Mouse (Mus musculus) embryonic facial prominence, embryonic 12.5 days (tissue): Measurements from ENCODE around the gene Zfp644. TPM values are rescaled to one million over a fixed set of nuclear protein-coding genes. Genes with fewer than 3 reads are reported as not detected.
"Not testable (repeated sequence)": the region's sequence is repeated elsewhere in the genome, so short reads cannot be mapped to it uniquely, and the experiment has no call there.

ENCODE experiments used
- ATAC-seq: fragments of 200-750 bp; cut with Nextera tagmentation; 2 replicates; pipeline ENCODE4 v1.8.0; 2017; ENCODE audit not compliant: insufficient number of reproducible peaks, insufficient read depth, low FRiP score, low TSS enrichment
- H3K27ac ChIP-seq: fragments of 300-500 bp; sonication (generic); 2 replicates; pipeline ENCODE4 v1.5.1; 2016; ENCODE audit warnings: mild to moderate bottlenecking
- H3K27me3 ChIP-seq: fragments of 300-500 bp; sonication (generic); 2 replicates; pipeline ENCODE4 v1.6.1; 2016; ENCODE audit warnings: mild to moderate bottlenecking, moderate library complexity
- H3K36me3 ChIP-seq: fragments of 300-500 bp; sonication (generic); 2 replicates; pipeline ENCODE4 v1.6.1; 2016; ENCODE audit warnings: mild to moderate bottlenecking
- H3K4me1 ChIP-seq: fragments of 300-500 bp; sonication (generic); 2 replicates; pipeline ENCODE4 v1.6.1; 2016
- H3K4me2 ChIP-seq: fragments of 300-500 bp; sonication (generic); replicated peaks from 2 replicates; pipeline ENCODE4 v1.6.1; 2016; ENCODE audit warnings: mild to moderate bottlenecking, moderate library complexity
- H3K4me3 ChIP-seq: fragments of 300-500 bp; sonication (generic); 2 replicates; pipeline ENCODE4 v1.5.1; 2016; ENCODE audit warnings: mild to moderate bottlenecking
- H3K9ac ChIP-seq: fragments of 300-500 bp; sonication (generic); 2 replicates; pipeline ENCODE4 v1.6.1; 2016; ENCODE audit warnings: mild to moderate bottlenecking, moderate library complexity
- H3K9me3 ChIP-seq: fragments of 300-500 bp; sonication (generic); 2 replicates; pipeline ENCODE4 v1.6.1; 2016; ENCODE audit warnings: mild to moderate bottlenecking, moderate library complexity
- WGBS: fragments of 180-500 bp; shearing (Covaris S2); methylation state at CpG from one replicate; pipeline ENCODE4 v1.1.7; 2016; 5-methylcytosine and 5-hydroxymethylcytosine counted together
- polyA plus RNA-seq: library from polyadenylated mRNA; unstranded; fragments of >200 nt; fragmentation: Nextera tagmentation; extraction: Ambion mirVana; gene quantifications from 2 replicates; pipeline ENCODE4 v1.2.1, GENCODE M21; 2016

Zfp644 gene
- polyA plus RNA-seq, 1 experiment from 2014 or later: 86.2 TPM

GRCm38 (mm10) chr5:106695681-106696395, 1.2 kb downstream of the Zfp644 start:
- H3K36me3 ChIP-seq: peaks cover 4% of the 10 kb centered on the region; the same call in 1 of the 2 replicates
- peak overlapping the region; percentile 94 for H3K9ac ChIP-seq
- 1% methylated on average over 55 of the region's 63 CpGs for WGBS
- H3K27me3 ChIP-seq: no peaks in the 10 kb centered on the region
- H3K4me1 ChIP-seq: peaks cover 14% of the 10 kb centered on the region
- peak overlapping the region; percentile 78 for H3K4me3 ChIP-seq
- peak overlapping the region; percentile 62 for H3K4me2 ChIP-seq
- H3K27ac ChIP-seq: peak overlapping the region; percentile 100
- H3K9me3 ChIP-seq: no peaks in the 10 kb centered on the region
- ATAC-seq: peak; percentile 88

GRCm38 (mm10) chr5:106695141-106695540, 1.9 kb downstream of the Zfp644 start:
- H3K27me3 ChIP-seq: no peaks in the 10 kb centered on the region
- H3K36me3 ChIP-seq: peaks cover 7% of the 10 kb centered on the region; the same call in 1 of the 2 replicates
- H3K4me2 ChIP-seq: peak overlapping the region; percentile 62
- no peaks in the 10 kb centered on the region for H3K9me3 ChIP-seq
- WGBS: 40% methylated on average over 9 of the region's 9 CpGs
- H3K27ac ChIP-seq: peak overlapping the region; percentile 100
- H3K9ac ChIP-seq: peak overlapping the region; percentile 94
- H3K4me3 ChIP-seq: peak overlapping the region; percentile 78
- peaks cover 14% of the 10 kb centered on the region for H3K4me1 ChIP-seq
- no peak for ATAC-seq

GRCm38 (mm10) chr5:106694683-106695082, 2.4 kb downstream of the Zfp644 start:
- Histone ChIP-seq H3K27me3 (no peaks in the 10 kb centered on the region), H3K9ac (peak overlapping the region; percentile 94; the same call in 1 of the 2 replicates), H3K4me3 (peak overlapping the region; percentile 78), H3K9me3 (no peaks in the 10 kb centered on the region), H3K27ac (no peak overlapping the region), H3K36me3 (peaks cover 7% of the 10 kb centered on the region; the same call in 1 of the 2 replicates), H3K4me1 (peaks cover 14% of the 10 kb centered on the region), H3K4me2 (peak overlapping the region; percentile 62)
- ATAC-seq: no peak
- 100% methylated on average over 1 of the region's 1 CpGs for WGBS

GRCm38 (mm10) chr5:106693034-106693433, 4.1 kb downstream of the Zfp644 start:
- ATAC-seq: no peak
- no peak overlapping the region for H3K4me2 ChIP-seq
- no peak overlapping the region for H3K27ac ChIP-seq
- H3K9me3 ChIP-seq: no peaks in the 10 kb centered on the region
- H3K4me3 ChIP-seq: no peak overlapping the region
- H3K27me3 ChIP-seq: no peaks in the 10 kb centered on the region
- no peak overlapping the region; the same call in 1 of the 2 replicates for H3K9ac ChIP-seq
- WGBS: 86% methylated on average over 4 of the region's 4 CpGs
- H3K4me1 ChIP-seq: peaks cover 14% of the 10 kb centered on the region
- H3K36me3 ChIP-seq: peaks cover 10% of the 10 kb centered on the region; the same call in 1 of the 2 replicates

GRCm38 (mm10) chr5:106680636-106681458, 16.2 kb downstream of the Zfp644 start:
- no peak overlapping the region for H3K9ac ChIP-seq
- no peak overlapping the region for H3K27ac ChIP-seq
- peaks cover 2% of the 10 kb centered on the region; the same call in 1 of the 2 replicates for H3K36me3 ChIP-seq
- H3K4me3 ChIP-seq: no peak overlapping the region
- H3K4me2 ChIP-seq: no peak overlapping the region
- ATAC-seq: no peak
- no peaks in the 10 kb centered on the region for H3K4me1 ChIP-seq
- H3K9me3 ChIP-seq: no peaks in the 10 kb centered on the region
- H3K27me3 ChIP-seq: no peaks in the 10 kb centered on the region
- 92% methylated on average over 6 of the region's 6 CpGs for WGBS

GRCm38 (mm10) chr5:106679659-106680058, 17.4 kb downstream of the Zfp644 start:
- no peak for ATAC-seq
- no peak overlapping the region for H3K4me2 ChIP-seq
- no peak overlapping the region for H3K9ac ChIP-seq
- 100% methylated on average over 1 of the region's 1 CpGs for WGBS
- no peaks in the 10 kb centered on the region for H3K9me3 ChIP-seq
- no peaks in the 10 kb centered on the region for H3K27me3 ChIP-seq
- no peak overlapping the region for H3K4me3 ChIP-seq
- no peak overlapping the region for H3K27ac ChIP-seq
- peaks cover 2% of the 10 kb centered on the region; the same call in 1 of the 2 replicates for H3K36me3 ChIP-seq
- H3K4me1 ChIP-seq: no peaks in the 10 kb centered on the region

GRCm38 (mm10) chr5:106678823-106679222, 18.3 kb downstream of the Zfp644 start:
- WGBS: 67% methylated on average over 1 of the region's 1 CpGs
- not testable (repeated sequence) for H3K27ac ChIP-seq, H3K9me3 ChIP-seq, ATAC-seq, H3K36me3 ChIP-seq, H3K4me1 ChIP-seq, H3K27me3 ChIP-seq, H3K4me3 ChIP-seq, H3K4me2 ChIP-seq, H3K9ac ChIP-seq

GRCm38 (mm10) chr5:106676784-106677183, 20.3 kb downstream of the Zfp644 start:
- no peak overlapping the region for H3K27ac ChIP-seq
- H3K4me1 ChIP-seq: no peaks in the 10 kb centered on the region
- no peak overlapping the region for H3K4me2 ChIP-seq
- 90% methylated on average over 9 of the region's 9 CpGs for WGBS
- no peak overlapping the region for H3K9ac ChIP-seq
- H3K36me3 ChIP-seq: peaks cover 2% of the 10 kb centered on the region; the same call in 1 of the 2 replicates
- no peaks in the 10 kb centered on the region for H3K9me3 ChIP-seq
- no peak for ATAC-seq
- no peaks in the 10 kb centered on the region for H3K27me3 ChIP-seq
- no peak overlapping the region for H3K4me3 ChIP-seq

GRCm38 (mm10) chr5:106672597-106672996, 24.5 kb downstream of the Zfp644 start:
- Histone ChIP-seq H3K36me3 (peaks cover 9% of the 10 kb centered on the region; the same call in 1 of the 2 replicates), H3K9ac (no peak overlapping the region), H3K4me3 (no peak overlapping the region), H3K9me3 (no peaks in the 10 kb centered on the region), H3K4me2 (no peak overlapping the region), H3K4me1 (no peaks in the 10 kb centered on the region), H3K27me3 (no peaks in the 10 kb centered on the region), H3K27ac (no peak overlapping the region)
- ATAC-seq: no peak

- Histone ChIP-seq H3K4me3 (no peak overlapping the region), H3K27ac (no peak overlapping the region), H3K4me2 (no peak overlapping the region), H3K4me1 (no peaks in the 10 kb centered on the region), H3K9me3 (no peaks in the 10 kb centered on the region), H3K36me3 (peaks cover 9% of the 10 kb centered on the region; the same call in 1 of the 2 replicates), H3K9ac (no peak overlapping the region), H3K27me3 (no peaks in the 10 kb centered on the region)
- WGBS: 83% methylated on average over 3 of the region's 3 CpGs
- ATAC-seq: no peak
These were observed 25.2 kb downstream of the Zfp644 start for GRCm38 (mm10) chr5:106671893-106672292.

- Histone ChIP-seq H3K27ac (no peak overlapping the region), H3K4me2 (no peak overlapping the region), H3K4me3 (no peak overlapping the region), H3K27me3 (no peaks in the 10 kb centered on the region), H3K9me3 (no peaks in the 10 kb centered on the region), H3K4me1 (no peaks in the 10 kb centered on the region), H3K9ac (no peak overlapping the region), H3K36me3 (peaks cover 12% of the 10 kb centered on the region)
- WGBS: 93% methylated on average over 4 of the region's 4 CpGs
- no peak for ATAC-seq
These were observed 32.2 kb downstream of the Zfp644 start for GRCm38 (mm10) chr5:106664910-106665309.

- no peaks in the 10 kb centered on the region for H3K9me3 ChIP-seq
- H3K4me2 ChIP-seq: no peak overlapping the region
- 40% methylated on average over 1 of the region's 1 CpGs for WGBS
- no peak overlapping the region for H3K4me3 ChIP-seq
- no peak overlapping the region for H3K27ac ChIP-seq
- no peaks in the 10 kb centered on the region for H3K4me1 ChIP-seq
- no peak overlapping the region for H3K9ac ChIP-seq
- H3K27me3 ChIP-seq: no peaks in the 10 kb centered on the region
- ATAC-seq: no peak
- H3K36me3 ChIP-seq: peaks cover 8% of the 10 kb centered on the region
These were observed 36.2 kb downstream of the Zfp644 start for GRCm38 (mm10) chr5:106660867-106661266.
